Mouse (Mus musculus): ENCODE results near the gene D1Ertd622e. TPM values are rescaled to one million over a fixed set of nuclear protein-coding genes. Genes with fewer than 3 reads are reported as not detected.
"Not testable (repeated sequence)": the region's sequence is repeated elsewhere in the genome, so short reads cannot be mapped to it uniquely, and the experiment has no call there.

Gene D1Ertd622e
- polyA plus RNA-seq, 1 experiment from 2014 or later: 12.1 TPM

DNA sequence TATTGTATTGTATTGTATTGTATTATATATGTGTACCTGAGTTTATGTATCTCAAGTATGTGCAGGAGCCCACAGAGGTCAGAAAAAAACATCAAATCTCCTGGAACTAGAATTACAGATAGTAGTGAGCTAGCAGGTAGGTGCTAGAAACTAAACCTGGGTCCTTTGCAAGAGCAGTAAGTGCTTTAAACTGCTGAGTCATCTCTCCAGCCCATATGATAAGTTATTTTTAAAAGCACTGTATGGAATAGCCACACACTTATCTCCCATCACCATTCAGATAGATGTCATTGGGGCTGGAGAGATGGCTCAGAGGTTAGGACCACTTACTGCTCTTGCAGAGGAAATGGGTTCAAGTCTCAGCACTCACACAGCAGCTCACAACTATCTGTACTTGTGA, 76.8 kb downstream of the D1Ertd622e start:
- no peaks in the 10 kb centered on the region for H3K36me3 ChIP-seq
- no peaks in the 10 kb centered on the region for H3K9me3 ChIP-seq
- H3K4me3 ChIP-seq: no peak overlapping the region
- no peaks in the 10 kb centered on the region for H3K27me3 ChIP-seq (ENCODE audit: insufficient read depth, poor library complexity, severe bottlenecking)
- no peak for DNase-seq (ENCODE audit: low spot score)
- no peaks in the 10 kb centered on the region for H3K4me1 ChIP-seq
- H3K27ac ChIP-seq: no peak overlapping the region

DNA sequence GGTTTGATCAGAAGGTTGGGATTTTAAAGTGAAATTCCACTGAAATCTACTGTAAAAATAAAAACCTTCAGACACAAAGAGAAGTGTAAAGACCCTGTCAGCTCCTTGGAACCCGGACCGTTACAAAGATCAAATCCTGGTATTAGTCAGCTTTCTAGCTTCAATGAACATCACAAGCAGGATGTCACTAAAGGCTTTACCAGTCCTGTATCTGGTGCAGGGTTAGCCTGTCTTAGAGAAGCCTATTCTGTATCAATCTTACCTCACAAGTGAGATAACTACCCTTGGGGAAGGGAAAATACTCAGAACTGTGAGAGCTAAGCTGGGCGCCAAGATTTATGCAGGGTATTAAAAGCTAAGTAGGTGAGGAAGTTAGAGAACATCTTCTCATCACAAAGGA, 77.7 kb downstream of the D1Ertd622e start:
- H3K36me3 ChIP-seq: no peaks in the 10 kb centered on the region
- H3K27me3 ChIP-seq (ENCODE audit: insufficient read depth, poor library complexity, severe bottlenecking): no peaks in the 10 kb centered on the region
- H3K27ac ChIP-seq: no peak overlapping the region
- DNase-seq (ENCODE audit: low spot score): no peak
- H3K4me1 ChIP-seq: no peaks in the 10 kb centered on the region
- 75% methylated on average over 3 of the region's 3 CpGs for WGBS
- no peaks in the 10 kb centered on the region for H3K9me3 ChIP-seq
- H3K4me3 ChIP-seq: no peak overlapping the region

DNA sequence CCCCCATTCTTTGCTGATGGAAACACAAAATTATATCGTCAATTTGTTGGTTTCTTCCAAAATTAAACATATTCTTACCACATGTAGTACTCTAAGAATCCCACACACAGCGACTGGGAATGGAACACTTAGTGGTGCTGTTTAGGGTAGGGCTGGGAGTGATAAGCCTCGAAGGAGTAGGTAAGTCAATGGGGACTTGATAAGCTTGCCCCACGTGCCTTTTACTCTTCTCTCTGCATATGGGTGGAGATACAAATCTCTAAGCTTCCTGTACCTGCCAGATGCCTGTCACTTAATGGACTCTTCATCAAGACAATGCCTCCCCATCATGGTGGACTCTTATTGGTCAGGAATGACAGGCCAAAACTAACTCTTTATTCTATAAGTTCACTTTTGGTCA, 78.8 kb downstream of the D1Ertd622e start:
- DNase-seq (ENCODE audit: low spot score): no peak
- Histone ChIP-seq H3K27ac (no peak overlapping the region), H3K9me3 (no peaks in the 10 kb centered on the region), H3K4me1 (no peaks in the 10 kb centered on the region), H3K4me3 (no peak overlapping the region), H3K27me3 (ENCODE audit: insufficient read depth, poor library complexity, severe bottlenecking) (no peaks in the 10 kb centered on the region), H3K36me3 (no peaks in the 10 kb centered on the region)
- 59% methylated on average over 4 of the region's 4 CpGs for WGBS

DNA sequence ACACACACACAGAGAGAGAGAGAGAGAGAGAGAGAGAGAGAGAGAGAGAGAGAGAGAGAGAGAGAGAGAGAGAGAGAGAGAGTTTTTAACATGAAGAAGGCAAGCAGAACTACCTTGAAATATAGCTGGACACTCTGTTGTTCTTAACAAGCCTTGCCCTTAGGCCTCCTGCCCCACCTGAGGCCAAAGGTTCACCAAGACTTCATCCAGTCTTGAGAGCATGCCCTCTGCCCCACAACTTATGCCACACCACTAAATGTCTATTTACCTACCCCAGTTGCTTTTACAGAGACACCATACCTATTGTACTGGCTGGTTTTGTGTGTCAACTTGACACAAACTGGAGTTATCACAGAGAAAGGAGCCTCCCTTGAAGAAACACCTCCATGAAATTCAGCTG, 81.2 kb downstream of the D1Ertd622e start:
- H3K9me3 ChIP-seq; H3K36me3 ChIP-seq; H3K27me3 ChIP-seq (ENCODE audit: insufficient read depth, poor library complexity, severe bottlenecking); H3K4me1 ChIP-seq; H3K4me3 ChIP-seq; H3K27ac ChIP-seq; DNase-seq (ENCODE audit: low spot score): not testable (repeated sequence)

DNA sequence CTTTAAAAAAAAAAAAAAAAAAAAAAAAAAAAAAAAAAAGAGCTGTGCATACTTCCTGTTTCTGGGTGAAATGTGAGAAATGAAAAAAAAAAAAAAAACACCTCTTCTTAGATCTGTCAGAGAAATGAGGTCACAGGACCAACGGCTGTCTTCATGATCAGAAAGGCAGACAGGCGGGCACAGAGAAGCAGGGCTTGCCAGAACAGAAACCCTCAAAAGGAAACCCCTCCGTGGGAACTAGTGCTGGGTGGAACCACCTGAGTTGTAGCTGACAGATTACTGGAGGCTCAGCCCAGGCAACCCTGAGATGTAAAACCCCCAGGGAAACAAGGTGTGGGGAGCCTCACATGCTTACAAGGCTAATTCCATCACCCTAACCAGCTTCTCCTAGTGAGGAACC, 81.6 kb downstream of the D1Ertd622e start:
- Histone ChIP-seq H3K9me3 (no peaks in the 10 kb centered on the region), H3K4me3 (no peak overlapping the region), H3K36me3 (no peaks in the 10 kb centered on the region), H3K4me1 (no peaks in the 10 kb centered on the region), H3K27me3 (ENCODE audit: insufficient read depth, poor library complexity, severe bottlenecking) (no peaks in the 10 kb centered on the region), H3K27ac (no peak overlapping the region)
- WGBS: 70% methylated on average over 3 of the region's 3 CpGs
- DNase-seq (ENCODE audit: low spot score): no peak

DNA sequence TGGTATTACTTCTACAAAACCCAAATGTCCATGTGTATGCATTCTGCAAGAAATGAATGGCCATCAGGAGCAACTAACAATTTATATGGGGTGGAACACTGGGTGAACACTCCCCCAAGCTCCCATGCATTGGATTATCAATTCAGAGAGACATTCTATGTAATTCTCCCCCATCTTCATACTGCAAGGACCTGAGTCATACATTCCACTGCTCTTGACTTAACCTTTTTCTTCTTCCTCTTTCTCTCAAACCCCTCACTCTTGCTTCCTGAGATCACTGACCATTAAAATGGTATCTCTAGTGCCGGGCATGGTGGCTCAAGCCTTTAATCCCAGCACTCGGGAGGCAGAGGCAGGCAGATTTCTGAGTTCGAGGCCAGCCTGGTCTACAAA, 83.9 kb downstream of the D1Ertd622e start:
- Histone ChIP-seq H3K9me3 (no peaks in the 10 kb centered on the region), H3K36me3 (no peaks in the 10 kb centered on the region), H3K27ac (no peak overlapping the region), H3K4me1 (no peaks in the 10 kb centered on the region), H3K4me3 (no peak overlapping the region), H3K27me3 (ENCODE audit: insufficient read depth, poor library complexity, severe bottlenecking) (no peaks in the 10 kb centered on the region)
- WGBS: 91% methylated on average over 3 of the region's 3 CpGs
- no peak for DNase-seq (ENCODE audit: low spot score)

DNA sequence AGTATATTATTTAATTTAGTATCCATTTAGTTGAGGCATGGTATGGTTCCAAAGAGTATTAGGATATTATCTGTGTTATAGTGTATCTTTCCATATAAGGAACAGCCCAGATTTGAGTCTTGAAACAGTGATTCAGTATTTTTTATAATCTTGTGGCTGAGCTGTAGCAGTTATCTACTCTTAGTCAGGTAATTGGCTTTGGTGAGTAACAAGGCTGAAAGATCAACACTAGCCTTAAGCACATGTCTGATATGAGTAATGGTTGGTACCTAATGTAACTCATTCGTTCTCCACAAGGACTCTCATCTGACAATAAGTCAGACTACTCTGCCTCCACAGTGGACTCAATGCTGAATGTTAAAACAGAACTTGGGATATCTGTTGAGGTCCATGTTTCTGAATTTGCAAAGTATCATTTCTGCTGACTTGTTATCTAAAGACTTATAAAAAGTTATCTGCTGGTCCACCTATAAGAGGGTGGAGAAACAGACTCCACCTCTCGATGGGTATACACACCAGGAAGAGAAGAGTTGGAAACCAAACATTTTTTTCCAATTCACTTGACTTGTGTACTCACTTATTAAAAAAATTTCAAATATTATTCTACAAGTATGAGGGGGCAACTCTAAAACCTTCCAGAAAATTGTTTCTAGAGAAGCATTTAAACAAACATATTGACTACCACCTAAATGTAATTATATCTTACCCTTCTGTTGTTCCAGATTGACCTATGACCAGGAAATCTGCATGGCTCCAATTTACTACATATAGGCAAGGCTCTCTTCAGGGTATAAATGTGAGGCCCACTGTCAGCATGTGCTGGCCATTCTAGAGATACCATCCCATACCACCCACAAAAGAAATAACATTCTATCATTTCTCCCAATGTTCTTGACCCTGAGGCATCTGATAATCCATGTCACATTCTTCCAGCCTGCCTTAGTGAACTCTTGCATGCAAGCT, 84.5 kb downstream of the D1Ertd622e start:
- Histone ChIP-seq H3K27me3 (ENCODE audit: insufficient read depth, poor library complexity, severe bottlenecking) (no peaks in the 10 kb centered on the region), H3K27ac (no peak overlapping the region), H3K4me1 (no peaks in the 10 kb centered on the region), H3K36me3 (no peaks in the 10 kb centered on the region), H3K9me3 (no peaks in the 10 kb centered on the region), H3K4me3 (no peak overlapping the region)
- WGBS: 79% methylated on average over 2 of the region's 2 CpGs
- no peak for DNase-seq (ENCODE audit: low spot score)

DNA sequence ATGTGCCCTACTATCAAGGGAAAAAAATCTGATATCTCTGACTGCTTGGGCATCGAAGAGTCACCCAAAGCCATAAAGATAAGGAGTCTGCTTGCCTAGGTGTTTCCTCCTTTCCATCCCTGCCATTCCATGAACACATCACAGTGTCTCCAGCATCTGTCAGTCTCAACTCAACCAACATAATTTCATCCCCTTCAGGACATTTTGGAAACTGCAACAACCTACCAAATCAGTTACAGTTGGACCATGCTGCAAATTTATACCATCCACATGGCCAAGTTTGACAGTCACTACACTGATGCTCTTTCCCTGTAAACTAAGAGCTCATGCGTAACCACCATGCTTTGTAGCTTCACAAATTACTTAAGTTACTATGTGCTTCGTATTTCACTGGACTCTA, 85.3 kb downstream of the D1Ertd622e start:
- WGBS: 85% methylated on average over 3 of the region's 3 CpGs
- DNase-seq (ENCODE audit: low spot score): no peak
- Histone ChIP-seq H3K4me1 (no peaks in the 10 kb centered on the region), H3K27ac (no peak overlapping the region), H3K27me3 (ENCODE audit: insufficient read depth, poor library complexity, severe bottlenecking) (no peaks in the 10 kb centered on the region), H3K9me3 (no peaks in the 10 kb centered on the region), H3K4me3 (no peak overlapping the region), H3K36me3 (no peaks in the 10 kb centered on the region)

DNA sequence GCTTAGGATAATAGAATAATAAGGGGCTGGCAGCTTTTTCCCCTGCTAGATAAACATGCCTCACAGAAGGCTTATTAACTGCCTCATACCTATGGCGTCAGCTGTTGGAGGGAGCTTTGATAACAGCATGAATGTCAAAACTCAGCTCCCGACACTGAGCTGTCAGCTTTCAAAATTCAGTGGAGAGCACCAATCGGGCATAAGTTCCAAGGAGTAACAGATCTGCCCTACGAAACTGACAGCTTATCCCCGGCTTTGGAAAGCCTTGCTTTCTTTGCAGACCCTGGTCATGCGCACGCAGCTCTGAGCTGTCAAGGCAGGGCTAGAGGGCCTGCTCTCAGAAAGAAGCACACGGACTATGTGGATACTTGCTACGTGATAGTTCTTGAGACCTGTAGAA, 91.1 kb downstream of the D1Ertd622e start:
- no peak for DNase-seq (ENCODE audit: low spot score)
- no peaks in the 10 kb centered on the region for H3K36me3 ChIP-seq
- H3K9me3 ChIP-seq: no peaks in the 10 kb centered on the region
- H3K27ac ChIP-seq: no peak overlapping the region
- WGBS: 53% methylated on average over 9 of the region's 9 CpGs
- no peaks in the 10 kb centered on the region for H3K4me1 ChIP-seq
- no peak overlapping the region for H3K4me3 ChIP-seq
- no peaks in the 10 kb centered on the region for H3K27me3 ChIP-seq (ENCODE audit: insufficient read depth, poor library complexity, severe bottlenecking)

DNA sequence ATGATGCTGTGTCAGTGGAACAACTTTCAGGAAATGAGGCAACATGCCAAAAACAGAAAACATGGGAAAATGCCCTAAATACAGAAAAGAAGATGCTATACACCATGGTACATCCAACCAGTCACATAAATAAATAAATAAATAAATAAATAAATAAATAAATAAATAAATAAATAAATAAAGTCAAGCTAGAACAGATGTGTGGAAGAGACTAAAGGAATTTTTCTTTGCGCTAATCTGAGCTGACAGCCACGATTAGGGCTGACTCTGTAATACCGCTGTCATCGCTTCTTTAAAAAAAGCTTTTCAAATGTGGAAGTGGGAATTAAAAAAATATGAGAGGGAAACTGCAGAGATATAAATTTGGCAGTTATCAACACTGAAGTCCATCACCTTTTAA, 93.9 kb downstream of the D1Ertd622e start:
- no peak overlapping the region for H3K27ac ChIP-seq
- no peaks in the 10 kb centered on the region for H3K27me3 ChIP-seq (ENCODE audit: insufficient read depth, poor library complexity, severe bottlenecking)
- 85% methylated on average over 4 of the region's 4 CpGs for WGBS
- no peak overlapping the region for H3K4me3 ChIP-seq
- H3K9me3 ChIP-seq: no peaks in the 10 kb centered on the region
- no peak for DNase-seq (ENCODE audit: low spot score)
- no peaks in the 10 kb centered on the region for H3K36me3 ChIP-seq
- no peaks in the 10 kb centered on the region for H3K4me1 ChIP-seq

DNA sequence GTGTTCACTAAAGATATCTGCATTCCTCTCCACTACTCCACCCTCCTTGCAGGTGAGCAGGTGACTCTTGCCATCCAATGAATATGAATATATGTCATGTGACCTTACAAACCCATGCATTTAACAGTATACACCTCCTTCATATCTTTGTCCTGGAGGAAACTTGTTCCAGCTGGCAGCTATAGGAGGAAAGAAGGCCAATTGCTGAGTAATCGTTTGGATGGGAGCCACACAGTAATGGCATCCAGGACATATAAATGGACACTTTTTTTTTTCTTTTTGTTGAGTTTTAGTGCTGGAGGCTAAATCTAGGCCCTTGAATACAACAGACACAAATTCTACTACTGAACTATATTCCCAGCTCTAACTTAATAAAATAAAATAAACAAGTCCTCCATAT, 97.2 kb downstream of the D1Ertd622e start:
- H3K36me3 ChIP-seq: no peaks in the 10 kb centered on the region
- no peaks in the 10 kb centered on the region for H3K4me1 ChIP-seq
- DNase-seq (ENCODE audit: low spot score): no peak
- no peak overlapping the region for H3K4me3 ChIP-seq
- H3K27ac ChIP-seq: no peak overlapping the region
- 85% methylated on average over 1 of the region's 1 CpGs for WGBS
- H3K27me3 ChIP-seq (ENCODE audit: insufficient read depth, poor library complexity, severe bottlenecking): no peaks in the 10 kb centered on the region
- no peaks in the 10 kb centered on the region for H3K9me3 ChIP-seq

DNA sequence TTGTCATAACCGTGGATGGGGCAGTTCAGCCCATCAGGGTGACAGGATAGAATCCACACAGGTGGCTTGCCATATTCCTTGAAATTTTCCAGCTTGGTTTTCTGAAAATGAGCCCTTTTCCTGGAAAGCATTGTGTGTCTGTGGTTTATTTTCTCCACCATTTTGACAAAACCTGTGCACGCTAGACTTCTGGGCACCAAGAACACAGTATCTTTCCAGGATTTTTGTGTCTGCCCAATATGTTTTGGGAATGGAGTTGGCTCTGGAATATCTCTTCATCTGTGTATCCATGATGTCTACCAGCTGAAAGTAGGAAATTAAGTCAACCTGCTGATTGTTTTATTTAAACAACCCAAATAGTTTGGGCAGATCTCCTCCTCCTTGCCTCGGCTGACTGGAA, 99.0 kb downstream of the D1Ertd622e start:
- no peaks in the 10 kb centered on the region for H3K27me3 ChIP-seq (ENCODE audit: insufficient read depth, poor library complexity, severe bottlenecking)
- DNase-seq (ENCODE audit: low spot score): no peak
- no peaks in the 10 kb centered on the region for H3K4me1 ChIP-seq
- H3K36me3 ChIP-seq: no peaks in the 10 kb centered on the region
- H3K27ac ChIP-seq: no peak overlapping the region
- H3K9me3 ChIP-seq: no peaks in the 10 kb centered on the region
- H3K4me3 ChIP-seq: no peak overlapping the region
- 88% methylated on average over 3 of the region's 3 CpGs for WGBS
